Mouse (Mus musculus): ENCODE data around the gene Ppp1r14d.

The Ppp1r14d gene

GRCm38 (mm10) chr2:119171574-119171973 lies 58.1 kb downstream of the Ppp1r14d start:
- DNase-seq: no peak

GRCm38 (mm10) chr2:119170282-119170681 lies 59.4 kb downstream of the Ppp1r14d start:
- no peak for DNase-seq

All from right cerebral cortex, adult 18-20 months (tissue).